Mouse (Mus musculus): ENCODE results near the gene Oas3. TPM values are rescaled to one million over a fixed set of nuclear protein-coding genes. Genes with fewer than 3 reads are reported as not detected.
"Not testable (repeated sequence)": the region's sequence is repeated elsewhere in the genome, so short reads cannot be mapped to it uniquely, and the experiment has no call there.

The Oas3 gene
- total RNA-seq (2021), result not detected
- long read RNA-seq, experiment 1, result 0 reads
- long read RNA-seq, experiment 2, result 0 reads

DNA sequence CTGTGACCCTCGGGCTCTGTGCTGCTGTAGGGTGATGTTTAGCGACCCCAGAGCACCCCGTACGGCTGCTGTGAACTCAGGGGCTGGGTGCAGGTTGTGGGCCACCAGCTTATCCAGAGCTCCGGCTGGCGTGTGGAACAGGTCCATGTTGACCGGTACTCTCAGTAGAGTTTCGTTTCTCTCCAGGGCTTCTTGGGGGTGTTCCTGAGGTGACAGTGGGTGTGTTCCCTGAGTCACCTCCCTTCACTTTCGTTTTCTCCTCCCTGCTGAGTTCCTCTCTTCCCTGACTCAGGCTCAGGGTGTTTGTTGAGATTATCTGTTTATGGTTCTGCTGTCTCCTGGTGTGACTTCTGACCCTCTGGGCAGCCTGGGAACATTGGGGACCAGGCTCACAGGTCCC lies at the start of gene Oas3:
TSS of gene Oas3 (minus strand) at position 184 of the 400 bp plus-strand sequence.
- intact Hi-C loops (cut with DNase I), result no loop called here
- no peak for DNase-seq

DNA sequence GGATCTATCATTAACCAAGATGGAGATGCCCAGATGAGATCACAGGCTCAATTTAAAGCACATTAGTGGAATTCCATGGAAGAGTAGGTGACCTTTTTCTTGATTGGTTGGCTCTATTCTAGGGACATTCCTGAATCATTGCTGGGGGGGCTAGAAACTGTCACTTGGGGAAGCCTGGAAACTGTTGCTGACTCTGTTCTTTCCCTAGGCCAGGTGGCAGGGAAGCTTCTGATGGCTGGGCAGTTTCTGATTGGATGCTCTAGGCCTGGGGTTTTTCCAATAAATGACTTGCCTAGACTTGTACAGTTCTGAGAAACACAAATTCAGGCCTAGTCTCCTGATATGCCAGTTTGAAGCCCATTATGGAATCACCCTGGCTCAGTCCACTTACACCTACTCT lies 41.5 kb upstream of the Oas3 start:
- intact Hi-C loops (cut with DNase I), result loop anchor here (5.0 kb wide), 1 partner anchor 123 kb away; no protein-coding TSS in a partner anchor

DNA sequence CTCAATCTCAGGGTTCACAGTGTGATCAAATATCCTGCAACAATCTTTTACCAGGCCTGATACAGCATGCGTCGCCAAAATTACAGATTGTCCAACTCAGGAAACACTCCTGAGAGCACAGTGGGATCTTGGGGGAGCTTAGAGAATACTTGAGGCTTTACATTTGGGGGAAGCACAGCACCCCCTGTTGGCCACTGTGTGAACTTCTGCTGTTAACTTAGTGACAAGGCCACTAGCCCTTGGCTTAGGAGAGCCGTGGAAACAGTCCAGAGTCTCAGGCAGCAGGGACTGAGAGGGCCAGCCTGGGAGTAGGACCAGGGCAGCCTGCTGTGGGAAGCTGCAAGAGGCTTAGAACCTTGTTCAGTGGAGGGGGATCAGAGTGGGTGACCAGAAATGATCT lies 38.5 kb upstream of the Oas3 start:
- intact Hi-C loops (cut with DNase I), result loop anchor here (5.0 kb wide), 1 partner anchor 126 kb away; no protein-coding TSS in a partner anchor
- no peak for DNase-seq

More for the DNA sequence above, 41.5 kb upstream of the Oas3 start:
- DNase-seq, result no peak

DNA sequence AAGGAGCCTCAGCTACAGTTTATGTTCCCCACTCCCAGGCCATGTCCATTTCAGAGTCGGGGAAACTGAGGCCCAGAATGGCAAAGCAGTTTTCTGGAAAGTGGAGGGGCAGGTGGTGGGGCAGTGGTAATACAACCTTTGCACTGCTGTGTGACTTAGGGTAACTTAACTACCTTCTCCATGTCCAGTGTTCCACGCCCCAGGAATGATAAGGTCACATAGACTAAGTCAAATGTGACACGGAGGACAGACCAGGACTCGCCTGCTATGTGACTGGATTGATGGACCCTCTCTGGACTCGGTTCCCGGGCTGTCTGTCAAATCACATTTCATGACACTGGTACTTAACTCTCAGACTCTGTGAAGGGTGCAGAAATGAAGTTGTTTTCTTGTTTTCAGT lies 35.6 kb upstream of the Oas3 start:
- intact Hi-C loops (cut with DNase I), result no loop called here
- DNase-seq, result no peak

DNA sequence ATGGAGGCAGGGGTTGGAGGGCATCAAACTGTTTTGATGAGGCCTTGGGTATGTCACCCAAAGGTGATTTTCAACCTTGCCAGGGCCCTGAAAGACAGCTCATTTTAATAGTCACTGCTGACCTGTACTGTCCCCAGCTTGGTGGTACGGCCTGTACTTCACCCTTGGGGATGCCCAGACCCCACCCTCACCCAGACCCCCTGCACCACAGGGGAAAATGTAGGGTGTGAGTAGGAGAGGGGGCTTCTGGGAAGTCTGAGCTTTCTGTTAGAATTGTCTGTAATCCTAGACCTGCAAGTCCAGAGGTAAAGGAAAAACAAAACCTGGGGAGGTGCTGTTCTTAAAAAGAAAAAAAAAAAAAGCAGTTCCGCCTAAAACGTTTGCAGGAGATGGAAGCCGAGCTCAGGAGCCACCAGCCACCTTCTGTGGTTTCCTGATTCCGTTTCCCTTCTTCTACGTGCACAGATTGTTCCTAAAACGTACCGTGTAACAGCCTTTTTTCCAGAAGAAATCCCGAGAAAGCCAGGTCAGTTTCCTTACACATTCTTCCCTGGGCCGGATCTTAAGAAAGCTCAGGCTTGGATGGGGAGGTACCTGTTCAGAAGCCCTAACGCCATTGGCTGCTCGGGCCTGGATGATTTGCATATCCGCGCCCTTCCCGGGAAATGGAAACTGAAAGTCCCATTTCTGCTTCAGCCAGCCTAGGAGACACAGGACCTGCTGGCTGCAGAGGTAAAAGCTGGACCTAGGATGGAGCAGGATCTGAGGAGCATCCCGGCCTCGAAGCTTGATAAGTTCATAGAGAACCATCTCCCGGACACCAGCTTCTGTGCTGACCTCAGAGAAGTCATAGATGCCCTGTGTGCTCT lies 34.7 kb upstream of the Oas3 start, which contains the start of gene Oas1c:
TSS of gene Oas1c (minus strand) at position 564 of the 869 bp plus-strand sequence.
- intact Hi-C loops (cut with DNase I), result no loop called here
- DNase-seq, result peak; percentile 67 to 73

DNA sequence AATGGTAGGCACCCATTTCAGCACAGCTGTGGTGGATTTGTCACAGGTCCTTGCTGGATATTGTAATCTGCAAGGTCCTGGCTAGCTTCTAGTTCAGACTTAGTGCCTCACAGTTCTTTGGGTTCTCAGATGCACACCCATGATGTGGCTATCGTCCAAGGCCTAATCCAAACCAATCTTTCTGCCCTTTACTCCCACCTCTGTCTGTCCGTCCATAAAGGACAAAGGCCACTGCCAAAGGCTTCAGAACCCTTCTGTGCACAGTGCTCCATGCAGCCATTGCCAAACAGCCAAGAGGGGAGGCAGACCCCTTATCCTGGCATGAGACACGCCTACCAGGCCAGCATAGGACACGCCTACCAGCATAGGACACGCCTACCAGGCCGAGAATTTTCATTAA lies 31.7 kb upstream of the Oas3 start:
- intact Hi-C loops (cut with DNase I), result no loop called here
- DNase-seq, result no peak

DNA sequence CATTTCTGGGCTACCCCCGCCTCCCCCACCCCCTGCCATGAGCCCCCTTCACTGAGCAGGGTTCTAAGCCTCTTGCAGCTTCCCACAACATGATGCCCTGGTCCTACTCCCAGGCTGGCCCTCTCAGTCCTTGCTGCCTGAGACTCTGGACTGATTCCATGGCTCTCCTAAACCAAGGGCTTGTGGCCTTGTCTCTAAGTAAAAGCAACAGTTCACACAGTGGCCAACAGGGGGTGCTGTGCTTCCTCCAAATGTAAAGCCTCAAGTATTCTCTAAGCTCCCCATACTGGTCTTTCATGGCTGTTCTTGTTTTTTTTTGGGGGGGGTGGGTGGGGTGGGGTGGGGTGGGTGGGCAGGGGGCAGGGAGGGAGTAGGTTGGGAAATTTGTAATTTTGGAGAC lies 29.0 kb upstream of the Oas3 start:
- DNase-seq, result no peak
- intact Hi-C loops (cut with DNase I), result no loop called here

DNA sequence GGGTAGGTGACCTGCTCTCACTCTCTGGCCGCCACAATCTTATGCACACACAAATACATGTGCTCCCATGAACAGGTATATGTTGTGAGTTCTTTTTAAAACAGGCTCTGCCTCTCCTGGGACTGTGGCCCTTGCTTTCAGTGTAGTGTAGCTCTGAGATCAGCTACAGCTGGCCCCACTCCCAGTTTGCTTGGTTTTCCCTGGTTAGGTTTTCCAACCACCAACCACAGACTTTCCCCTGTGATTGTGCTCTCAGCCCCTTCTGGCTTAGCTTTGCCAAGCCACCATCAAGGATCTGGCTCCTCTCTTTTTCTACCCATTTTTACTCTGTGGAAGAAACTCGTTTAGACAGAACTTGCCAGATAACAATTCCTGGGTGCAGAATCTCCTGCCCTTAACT lies 26.1 kb upstream of the Oas3 start:
- DNase-seq, result no peak

DNA sequence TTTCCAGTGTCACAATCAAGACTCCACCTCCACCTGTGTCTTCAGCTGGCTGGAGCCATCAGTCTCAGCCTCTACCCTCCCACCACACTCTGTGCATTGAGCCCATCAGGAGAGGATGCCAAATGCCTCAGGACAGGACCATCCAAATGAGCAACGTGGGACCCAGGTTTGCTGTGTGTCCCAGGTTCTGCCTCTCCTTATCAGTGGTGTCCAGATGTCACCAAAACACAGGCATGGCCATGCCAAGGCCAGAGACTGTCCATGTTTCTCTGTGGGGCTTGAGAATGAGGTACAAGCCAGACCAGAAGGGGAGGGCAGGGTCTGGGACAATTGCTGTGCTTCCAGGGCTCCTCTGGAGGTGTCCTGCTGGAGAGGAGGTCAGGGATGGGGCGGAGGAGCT lies 21.5 kb upstream of the Oas3 start:
- intact Hi-C loops (cut with DNase I); DNase-seq: not testable (repeated sequence)

More for the DNA sequence above, 26.1 kb upstream of the Oas3 start:
- intact Hi-C loops (cut with DNase I), result no loop called here

DNA sequence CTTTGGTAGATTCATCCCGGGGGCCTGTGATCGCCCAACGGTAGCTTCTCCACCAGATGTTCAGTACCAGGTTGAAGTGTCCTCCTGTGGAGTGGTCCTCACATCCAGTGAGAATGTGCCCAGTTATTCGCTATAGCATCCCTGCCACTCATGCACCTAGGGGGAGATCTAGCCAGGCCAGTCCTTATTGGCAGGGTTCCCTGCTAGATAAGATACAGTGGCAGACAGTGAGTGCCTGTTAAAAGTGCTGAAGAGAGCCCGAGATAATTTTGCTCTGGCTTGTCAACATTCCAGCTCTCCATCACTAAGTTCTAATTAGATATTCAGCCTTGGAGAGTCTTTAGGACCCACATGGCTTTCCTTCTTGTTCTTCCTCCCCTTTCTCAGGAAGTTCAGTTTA lies 20.7 kb upstream of the Oas3 start:
- DNase-seq; intact Hi-C loops (cut with DNase I): not testable (repeated sequence)

DNA sequence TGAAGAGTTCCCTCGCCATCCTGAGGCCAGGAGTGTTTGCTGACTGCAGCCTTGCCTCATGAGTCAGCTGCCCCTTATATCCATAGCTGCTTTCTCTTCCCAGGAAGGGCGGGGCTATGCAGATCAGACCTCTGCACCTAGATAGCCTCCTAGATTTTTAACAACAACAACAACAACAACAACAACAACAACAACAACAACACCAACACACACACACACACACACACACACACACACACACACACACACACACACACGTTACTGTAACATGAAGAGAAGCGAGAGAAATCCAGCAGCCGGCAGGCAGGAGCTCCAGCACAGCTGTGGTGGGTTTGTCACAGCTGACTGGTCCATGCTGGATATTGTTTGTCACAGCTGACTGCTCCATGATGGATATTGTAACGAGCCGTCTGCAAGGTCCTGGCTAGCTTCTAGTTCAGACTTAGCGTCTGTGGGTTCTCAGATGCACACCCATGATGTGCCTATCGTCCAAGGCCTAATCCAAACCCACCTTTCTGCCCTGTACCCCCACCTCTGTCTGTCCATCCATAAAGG lies 18.1 kb upstream of the Oas3 start, which contains the start of gene Oas1e:
TSS of gene Oas1e (minus strand) at position 51 of the 555 bp plus-strand sequence.
- DNase-seq; intact Hi-C loops (cut with DNase I): not testable (repeated sequence)

DNA sequence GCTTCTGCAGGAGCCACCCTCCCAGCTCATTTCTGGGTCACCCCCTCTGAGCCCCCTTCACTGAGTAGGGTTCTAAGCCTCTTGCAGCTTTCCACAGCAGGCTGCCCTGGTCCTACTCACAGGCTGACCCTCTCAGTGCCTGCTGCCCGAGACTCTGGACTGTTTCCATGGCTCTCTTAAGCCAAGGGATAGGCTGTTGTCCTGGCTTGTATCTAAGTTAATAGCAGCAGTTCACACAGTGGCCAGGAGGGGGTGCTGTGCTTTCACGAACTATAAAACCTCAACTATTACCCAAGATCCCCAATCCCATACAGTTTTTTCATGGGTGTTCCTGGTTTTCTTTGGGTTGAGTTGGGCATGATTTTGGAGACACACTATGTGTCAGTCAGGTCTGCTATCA lies 15.6 kb upstream of the Oas3 start:
- peak in 1 of 2 experiments; percentile 25 for DNase-seq
- intact Hi-C loops (cut with DNase I), result no loop called here

DNA sequence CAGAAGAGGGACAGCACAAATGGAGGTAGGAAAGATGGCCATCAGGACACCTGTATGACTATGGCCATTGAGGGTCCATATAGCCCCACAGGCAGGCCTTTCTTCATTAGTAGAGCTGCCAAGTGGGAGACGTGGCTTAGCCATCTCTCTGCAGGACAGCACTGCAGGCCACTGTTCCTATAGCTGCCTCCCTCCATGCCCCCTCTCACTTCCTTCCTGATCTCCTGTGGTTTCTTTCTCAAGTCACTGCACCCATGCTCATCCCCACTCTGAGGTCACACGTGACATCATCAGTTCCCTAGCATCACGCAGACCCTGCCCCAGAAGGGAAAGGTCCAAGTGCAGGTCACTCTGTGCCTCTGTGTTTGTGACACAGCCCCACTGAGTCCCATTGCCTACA lies 9.6 kb upstream of the Oas3 start:
- intact Hi-C loops (cut with DNase I), result no loop called here
- no peak for DNase-seq

DNA sequence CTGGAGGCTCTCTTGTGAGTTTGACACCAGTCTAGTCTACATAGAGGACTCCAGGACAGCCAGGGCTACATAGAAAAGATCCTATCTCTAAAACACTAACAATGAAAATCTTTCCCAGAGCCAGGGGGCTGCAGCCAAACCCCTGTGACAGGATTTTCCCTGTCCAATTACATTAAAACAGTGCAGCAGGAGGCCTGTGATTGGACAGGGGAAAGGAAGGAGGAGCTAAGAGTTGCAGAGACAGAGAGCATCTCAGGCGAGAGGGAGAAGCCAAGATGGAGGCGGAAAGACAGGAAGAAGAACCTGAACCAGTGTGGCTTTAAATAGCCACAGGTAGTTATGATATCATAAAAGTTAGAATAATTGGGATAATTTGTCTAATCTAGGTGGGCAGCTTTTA lies 5.0 kb upstream of the Oas3 start:
- no peak for DNase-seq
- intact Hi-C loops (cut with DNase I), result no loop called here

DNA sequence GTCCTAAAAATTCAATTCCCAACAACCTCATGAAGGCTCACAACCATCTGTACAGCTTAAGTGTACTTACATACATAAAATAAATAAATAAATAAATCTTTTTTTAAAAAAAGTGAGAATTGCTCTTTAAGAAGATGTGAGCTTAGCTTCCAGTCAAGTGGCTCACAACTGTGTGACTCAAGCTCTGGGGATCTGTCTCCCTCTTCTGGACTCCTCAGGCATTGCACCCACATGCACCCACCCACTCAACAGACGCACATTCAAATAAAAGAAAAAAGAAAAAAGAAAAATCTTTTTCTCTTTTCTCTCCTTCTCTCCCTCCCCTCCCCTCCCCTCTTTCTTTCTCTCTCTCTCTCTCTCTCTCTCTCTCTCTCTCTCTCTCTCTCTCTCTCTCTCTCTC lies 4.2 kb upstream of the Oas3 start:
- intact Hi-C loops (cut with DNase I), result no loop called here
- no peak for DNase-seq

DNA sequence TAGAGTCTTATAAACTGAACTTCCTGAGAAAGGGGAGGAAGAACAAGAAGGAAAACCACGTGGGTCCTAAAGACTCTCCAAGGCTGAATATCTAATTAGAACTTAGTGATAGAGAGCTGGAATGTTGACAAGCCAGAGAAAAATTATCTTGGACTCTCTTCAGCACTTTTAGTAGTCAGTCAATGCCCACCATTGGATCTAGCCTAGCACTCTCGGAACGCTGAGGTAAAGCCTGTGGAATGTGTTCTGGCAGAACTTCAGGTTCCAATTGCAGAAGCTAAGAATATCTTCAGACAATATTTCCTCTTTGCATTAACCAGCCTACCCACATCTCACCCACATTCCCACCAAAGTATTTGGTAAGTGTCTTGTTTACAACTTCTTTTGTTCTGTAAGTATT lies 2.5 kb upstream of the Oas3 start:
- intact Hi-C loops (cut with DNase I), result no loop called here
- DNase-seq, result no peak

DNA sequence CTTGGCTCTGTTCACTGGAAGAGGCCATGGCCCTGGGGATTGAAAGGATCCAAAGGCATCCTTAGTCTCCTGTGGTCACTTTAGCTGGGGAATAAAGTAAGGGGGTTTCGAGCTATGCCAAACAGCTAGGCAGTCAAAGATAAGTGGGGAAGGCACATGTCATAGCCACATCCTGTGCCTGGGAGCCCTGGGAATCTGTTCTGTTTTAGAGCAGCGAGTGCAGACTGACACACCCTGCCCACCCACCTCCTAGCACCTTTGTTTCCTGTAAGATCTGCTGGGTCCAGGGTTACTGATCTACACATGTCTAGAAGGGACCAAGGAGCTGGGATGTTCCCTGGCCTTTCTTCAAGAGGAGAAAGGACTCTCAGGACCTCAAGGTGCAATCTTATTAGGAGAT lies 1.5 kb upstream of the Oas3 start:
- no peak for DNase-seq
- intact Hi-C loops (cut with DNase I), result no loop called here

DNA sequence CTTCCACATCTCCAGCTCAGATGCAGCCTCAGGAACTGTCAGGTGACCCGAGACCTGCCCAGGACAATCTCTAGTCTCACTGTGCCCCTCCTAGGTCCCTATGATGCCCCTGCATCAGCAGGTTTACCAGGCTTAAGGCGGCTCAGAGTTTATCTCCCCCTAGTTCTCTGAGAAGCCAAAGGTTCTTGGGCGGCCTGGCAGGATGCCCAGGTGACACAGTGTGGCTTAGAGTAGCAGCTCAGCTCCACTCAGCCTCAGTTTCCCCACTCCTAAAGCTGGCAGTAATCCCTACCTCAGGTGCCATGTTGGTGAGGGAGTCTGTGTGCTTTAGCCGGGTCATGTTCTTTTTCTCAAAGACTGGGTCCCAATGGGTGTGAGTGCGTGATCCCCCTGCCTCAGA lies 660 bp downstream of the Oas3 start:
- DNase-seq, result no peak
- intact Hi-C loops (cut with DNase I), result no loop called here

DNA sequence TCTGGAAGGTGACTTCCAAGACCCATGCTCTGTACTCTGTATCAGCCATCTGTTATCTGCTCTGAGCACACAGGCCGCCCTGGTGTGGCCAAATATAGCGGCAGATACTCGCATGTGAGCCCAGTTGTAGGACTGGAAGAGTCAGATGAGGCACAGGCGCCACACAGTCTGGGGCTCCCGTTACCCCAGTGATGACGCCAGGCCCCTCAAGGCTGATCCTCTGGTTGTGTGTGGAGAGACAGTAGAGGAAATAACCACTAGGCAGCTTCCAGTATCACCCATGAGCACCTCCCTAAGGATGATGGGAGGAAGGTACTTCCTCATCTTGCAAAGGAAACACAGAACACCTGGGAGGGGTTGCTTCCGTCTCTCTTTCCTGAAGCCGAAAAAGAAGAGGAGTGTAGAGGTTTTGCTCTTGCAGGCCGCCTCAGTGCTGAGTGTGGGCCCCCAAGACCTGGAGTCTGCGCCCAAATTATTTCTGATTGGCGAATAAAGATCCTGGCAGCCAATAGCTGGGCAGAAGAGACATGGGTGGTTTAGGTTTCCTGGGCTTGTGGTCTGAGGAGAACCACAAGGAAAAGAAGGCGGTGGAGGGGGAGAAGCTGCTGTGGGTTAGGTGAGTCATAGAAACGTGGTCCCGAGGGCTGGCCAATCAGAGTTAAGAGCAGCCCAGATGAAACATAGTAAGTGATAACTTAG lies 2.0 kb downstream of the Oas3 start:
- intact Hi-C loops (cut with DNase I), result no loop called here
- no peak for DNase-seq

DNA sequence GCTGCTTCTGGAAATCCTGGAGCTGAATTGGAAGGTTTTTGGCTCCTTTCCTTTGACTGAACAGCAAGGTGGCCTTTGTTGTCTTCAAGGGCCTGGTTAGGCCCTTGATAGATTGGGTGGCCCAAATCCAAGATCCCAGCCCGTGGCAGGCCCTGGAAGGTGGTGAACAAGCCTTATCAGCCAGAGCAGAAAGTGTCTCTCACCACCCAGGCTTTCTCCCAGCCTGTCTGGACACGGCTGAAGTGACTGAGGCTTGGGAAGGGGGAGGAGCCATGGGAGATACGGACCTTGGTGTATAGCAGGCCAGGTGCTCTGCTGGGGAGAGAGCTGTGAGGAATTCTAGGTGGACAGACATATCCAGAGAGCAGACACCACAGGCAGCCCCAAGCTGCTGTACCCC lies 8.1 kb downstream of the Oas3 start:
- no peak for DNase-seq
- intact Hi-C loops (cut with DNase I), result no loop called here

DNA sequence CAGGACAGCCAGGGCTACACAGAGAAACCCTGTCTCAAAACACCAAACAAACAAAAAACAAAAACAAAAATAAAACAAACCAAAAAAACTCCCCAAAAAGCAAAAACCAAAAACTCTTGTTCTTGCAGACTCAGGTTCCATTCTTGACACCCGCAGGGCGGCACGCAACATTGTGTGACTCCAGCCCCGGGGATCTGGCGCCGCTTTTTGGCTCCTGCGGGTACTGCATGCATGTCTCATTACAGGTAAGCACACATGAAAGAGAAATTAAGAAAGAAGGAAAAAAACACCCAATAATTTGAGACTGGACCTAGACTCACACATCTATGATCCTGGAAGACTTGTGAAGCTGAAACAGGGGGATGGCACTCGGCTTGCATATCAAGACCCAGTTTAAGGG lies 12.5 kb downstream of the Oas3 start:
- intact Hi-C loops (cut with DNase I), result no loop called here
- DNase-seq, result no peak

Data from gastrocnemius, postnatal 36 days (tissue).